Mouse (Mus musculus) liver, embryonic 14.5 days (tissue): Measurements from ENCODE around the gene Nelfb.

ENCODE experiments used
- CTCF ChIP-seq: IDR thresholded peaks from 2 replicates; pipeline ENCODE4 v1.5.1; 2016; ENCODE audit warnings: antibody characterized with exemption, low read depth, control low read depth
- EP300 ChIP-seq: IDR thresholded peaks from 2 replicates; pipeline ENCODE4 v1.6.1; 2016; ENCODE audit warnings: antibody characterized with exemption, low read depth

GRCm38 (mm10) chr2:25240310-25240709 lies 29.0 kb upstream of the Nelfb start:
- no peak for TF ChIP-seq CTCF
- TF ChIP-seq EP300: no peak
